Mouse (Mus musculus): ENCODE measurements around the gene Usp19. TPM values are rescaled to one million over a fixed set of nuclear protein-coding genes. Genes with fewer than 3 reads are reported as not detected.

Gene Usp19
- 87.2 and 107 TPM in 2 replicates for polyA plus RNA-seq (2016; fragmentation: Nextera tagmentation; extraction: Ambion mirVana)

DNA sequence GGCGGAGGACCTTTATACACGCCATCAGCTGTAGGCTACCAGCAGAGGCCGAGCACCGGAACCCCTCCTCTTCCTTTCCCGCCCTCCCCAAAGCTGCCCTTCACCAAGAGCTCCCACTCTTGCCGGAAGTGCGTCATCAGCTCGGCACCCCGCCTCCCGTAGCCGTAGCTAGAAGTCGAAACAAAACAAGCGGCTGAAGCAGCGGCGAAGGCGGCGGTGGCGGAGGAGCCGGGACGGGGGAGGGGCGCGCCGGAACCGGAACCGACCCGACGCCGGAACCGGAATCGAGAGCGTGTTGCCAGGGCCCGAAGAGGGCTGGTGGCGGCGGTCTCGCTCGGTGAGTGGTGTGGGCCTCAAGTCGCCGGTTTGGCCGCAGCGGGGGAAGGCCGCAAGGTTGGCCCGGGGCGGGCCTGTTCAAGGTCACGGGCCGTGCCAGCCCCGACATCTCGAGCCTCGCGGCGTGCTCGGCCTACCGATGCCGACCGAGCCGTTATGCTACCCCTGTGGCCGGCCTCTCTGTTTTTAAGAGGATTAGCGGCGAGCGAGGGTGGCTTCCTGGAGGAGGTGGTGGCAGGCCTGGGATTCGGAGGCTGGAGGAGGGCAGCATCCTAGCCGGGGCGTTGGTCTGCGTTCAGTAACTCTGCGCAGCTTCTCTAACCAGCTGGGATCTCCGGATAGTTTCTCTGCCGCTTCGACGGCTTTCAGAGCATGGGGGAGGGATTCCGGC is at the start of gene Usp19:
Usp19 (plus strand) TSS at position 44 of the 727 bp plus-strand sequence.
- H3K27ac ChIP-seq: peak within 1 kb of the TSS; percentile 93
- peaks cover 26% of the 10 kb centered on the region for H3K4me1 ChIP-seq
- no peaks in the 10 kb centered on the region for H3K9me3 ChIP-seq (replicated peaks)
- H3K27me3 ChIP-seq (ENCODE audit: low read depth, poor library complexity, severe bottlenecking): no peaks in the 10 kb centered on the region
- peak within 1 kb of the TSS; percentile 98 for H3K4me3 ChIP-seq
- peak; percentile 96 for DNase-seq (ENCODE audit: low spot score)
- H3K36me3 ChIP-seq: peaks cover 85% of the 10 kb centered on the region
- under 1% methylated on average over 69 of the region's 69 CpGs for WGBS

DNA sequence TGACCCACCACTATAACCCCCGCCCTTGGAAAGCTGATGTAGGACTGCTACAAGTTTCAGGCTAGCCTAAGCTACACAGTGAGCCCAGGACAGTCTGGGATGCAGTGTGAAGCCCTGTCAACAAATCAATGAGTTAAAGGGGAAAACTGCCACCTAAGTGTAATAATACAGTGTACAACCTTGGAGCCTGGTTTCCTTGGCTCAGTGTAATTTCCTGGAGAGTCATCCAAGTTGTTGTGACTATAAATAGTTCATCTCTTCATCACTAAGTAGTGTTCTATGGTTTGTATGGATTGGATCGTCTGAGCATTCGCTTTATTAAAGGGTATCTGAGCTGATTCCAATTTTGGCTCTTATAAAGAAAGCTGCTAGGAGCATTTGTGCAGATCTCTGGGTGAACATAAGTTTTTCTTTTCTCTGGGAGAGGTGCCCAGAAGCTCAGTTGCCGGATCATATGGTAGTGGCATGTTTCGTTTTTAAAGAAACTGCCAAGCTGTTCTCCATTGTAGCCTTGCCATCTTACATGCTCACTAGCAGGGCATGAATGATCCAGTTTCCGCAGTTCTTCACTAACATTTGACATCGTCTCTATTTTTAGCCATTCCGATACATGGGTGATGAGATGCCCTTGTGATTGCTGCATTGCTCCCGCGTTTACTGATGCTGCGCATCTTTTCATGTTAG is 49.0 kb upstream of the Usp19 start:
- Histone ChIP-seq H3K9me3 (replicated peaks) (no peaks in the 10 kb centered on the region), H3K4me3 (no peak overlapping the region), H3K36me3 (no peaks in the 10 kb centered on the region), H3K4me1 (no peaks in the 10 kb centered on the region; the same call in 1 of the 2 replicates), H3K27me3 (ENCODE audit: low read depth, poor library complexity, severe bottlenecking) (no peaks in the 10 kb centered on the region), H3K27ac (no peak overlapping the region)
- WGBS: 92% methylated on average over 11 of the region's 11 CpGs
- DNase-seq (ENCODE audit: low spot score): no peak

DNA sequence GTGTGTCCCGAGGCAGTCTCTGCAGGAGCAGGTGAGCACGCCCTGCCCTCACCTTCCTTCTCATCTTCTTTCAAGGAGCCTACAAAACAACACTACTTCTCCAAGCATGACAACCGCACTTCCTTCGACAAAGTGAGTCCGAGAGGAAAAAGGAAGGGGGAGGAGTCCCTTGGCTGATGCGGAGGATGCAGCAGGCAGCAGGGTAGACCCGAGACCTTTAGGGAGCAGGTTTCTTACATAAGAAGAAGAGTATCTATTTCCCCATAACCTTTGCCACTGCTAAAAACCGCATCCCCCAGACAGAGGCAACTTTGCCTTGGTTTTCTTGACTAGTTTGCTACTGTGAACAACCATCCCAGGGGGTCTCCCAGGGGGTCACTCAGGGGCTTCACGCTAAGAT is 45.3 kb upstream of the Usp19 start:
- DNase-seq (ENCODE audit: low spot score): no peak

DNA sequence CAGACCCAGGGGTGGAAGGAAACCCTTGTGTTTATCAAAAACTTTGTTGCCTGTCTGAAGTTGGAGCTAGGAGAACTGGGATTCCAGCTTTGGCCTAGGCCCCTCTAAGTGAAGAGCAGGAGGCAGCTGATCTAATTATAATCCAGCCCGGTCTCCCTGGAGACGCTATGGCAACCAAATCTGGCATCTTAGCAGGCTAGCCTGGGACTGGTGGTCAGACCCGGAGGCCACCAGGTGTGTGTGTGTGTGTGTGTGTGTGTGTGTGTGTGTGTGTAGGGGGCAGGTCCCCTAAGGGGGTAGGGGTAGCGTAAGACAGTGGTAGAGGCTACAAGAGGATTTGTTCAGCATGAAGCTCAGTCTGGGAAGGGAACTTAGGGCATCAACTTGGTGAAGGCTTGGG is 40.5 kb upstream of the Usp19 start:
- Histone ChIP-seq H3K4me3 (0 out of 2 replicates have a peak overlapping the region, but pooled peaks have one; percentile 18), H3K36me3 (peaks cover 8% of the 10 kb centered on the region; the same call in 1 of the 2 replicates), H3K9me3 (replicated peaks) (no peaks in the 10 kb centered on the region), H3K27ac (peak overlapping the region; percentile 68; the same call in 1 of the 2 replicates), H3K27me3 (ENCODE audit: low read depth, poor library complexity, severe bottlenecking) (peaks cover 13% of the 10 kb centered on the region), H3K4me1 (peaks cover 44% of the 10 kb centered on the region)
- 59% methylated on average over 4 of the region's 4 CpGs for WGBS
- peak; percentile 63 for DNase-seq (ENCODE audit: low spot score)

More for the DNA sequence above, 45.3 kb upstream of the Usp19 start:
- H3K27me3 ChIP-seq (ENCODE audit: low read depth, poor library complexity, severe bottlenecking): no peaks in the 10 kb centered on the region
- peaks cover 8% of the 10 kb centered on the region; the same call in 1 of the 2 replicates for H3K36me3 ChIP-seq
- H3K4me3 ChIP-seq: no peak overlapping the region
- peaks cover 13% of the 10 kb centered on the region for H3K4me1 ChIP-seq
- H3K27ac ChIP-seq: no peak overlapping the region
- 70% methylated on average over 9 of the region's 9 CpGs for WGBS
- H3K9me3 ChIP-seq (replicated peaks): no peaks in the 10 kb centered on the region

DNA sequence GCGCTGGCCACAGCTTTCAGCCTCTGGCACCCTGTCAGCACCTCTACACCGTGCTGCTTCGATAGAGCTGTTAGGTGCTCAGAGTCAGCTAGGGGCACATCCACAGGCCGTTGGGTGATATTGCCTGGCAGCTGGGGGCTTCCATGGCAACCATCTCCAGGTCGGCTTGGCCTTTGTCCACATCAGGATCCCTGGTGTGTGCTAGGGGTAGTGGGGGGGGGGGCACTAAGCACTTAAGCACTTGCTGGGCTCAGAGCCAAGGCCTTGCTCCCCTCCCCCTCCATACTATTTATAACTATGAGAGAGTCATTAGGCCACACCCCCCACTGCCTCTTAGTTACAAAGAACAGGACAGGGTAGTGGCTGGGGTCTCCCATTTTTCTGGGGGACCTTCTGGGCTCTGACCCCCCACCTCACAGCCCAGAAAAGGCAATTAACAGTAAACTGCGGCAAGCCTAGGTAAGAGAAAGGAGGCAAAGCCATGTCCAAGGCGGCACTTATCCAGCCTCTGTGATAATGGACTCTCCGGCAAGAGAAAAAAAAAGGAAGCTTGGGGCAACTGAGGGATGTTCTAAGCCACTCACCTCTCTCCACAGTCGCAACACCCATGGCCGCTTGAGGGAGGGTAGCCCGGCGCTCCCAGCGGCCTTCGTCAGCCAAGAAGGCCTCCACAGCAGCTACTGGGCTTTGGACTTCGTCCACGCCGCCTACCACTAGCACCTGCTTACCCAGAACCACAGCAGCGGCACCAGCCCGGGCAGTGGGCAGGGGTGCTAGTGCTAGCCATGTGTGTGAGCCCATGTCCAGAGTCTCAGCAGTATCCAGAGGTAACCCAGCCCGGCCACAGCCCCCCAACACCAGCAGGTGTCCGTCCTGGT is 39.9 kb upstream of the Usp19 start:
- H3K36me3 ChIP-seq: peaks cover 8% of the 10 kb centered on the region; the same call in 1 of the 2 replicates
- 76% methylated on average over 21 of the region's 21 CpGs for WGBS
- H3K27me3 ChIP-seq (ENCODE audit: low read depth, poor library complexity, severe bottlenecking): peaks cover 13% of the 10 kb centered on the region
- H3K9me3 ChIP-seq (replicated peaks): no peaks in the 10 kb centered on the region
- DNase-seq (ENCODE audit: low spot score): no peak
- peak overlapping the region; percentile 18; the same call in 1 of the 2 replicates for H3K4me3 ChIP-seq
- H3K27ac ChIP-seq: peak overlapping the region; percentile 68
- peaks cover 44% of the 10 kb centered on the region for H3K4me1 ChIP-seq

DNA sequence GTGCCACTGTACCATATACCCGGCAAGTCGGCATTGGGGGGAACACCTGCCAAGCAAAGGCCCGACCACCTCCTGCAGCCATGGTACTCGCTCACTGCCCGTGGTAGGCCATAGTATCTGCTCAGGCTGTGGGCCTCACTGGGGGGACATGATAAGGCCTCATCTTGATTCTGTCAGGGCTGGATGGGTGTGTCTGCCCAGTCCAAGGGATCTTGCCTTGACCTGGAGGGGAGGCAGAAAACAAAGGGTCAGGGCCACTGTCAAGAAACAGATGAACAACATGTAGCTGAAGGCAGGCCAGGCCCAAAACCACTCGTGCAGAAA is 39.3 kb upstream of the Usp19 start:
- Histone ChIP-seq H3K4me1 (peaks cover 44% of the 10 kb centered on the region), H3K27ac (0 out of 2 replicates have a peak overlapping the region, but pooled peaks have one; percentile 68)

DNA sequence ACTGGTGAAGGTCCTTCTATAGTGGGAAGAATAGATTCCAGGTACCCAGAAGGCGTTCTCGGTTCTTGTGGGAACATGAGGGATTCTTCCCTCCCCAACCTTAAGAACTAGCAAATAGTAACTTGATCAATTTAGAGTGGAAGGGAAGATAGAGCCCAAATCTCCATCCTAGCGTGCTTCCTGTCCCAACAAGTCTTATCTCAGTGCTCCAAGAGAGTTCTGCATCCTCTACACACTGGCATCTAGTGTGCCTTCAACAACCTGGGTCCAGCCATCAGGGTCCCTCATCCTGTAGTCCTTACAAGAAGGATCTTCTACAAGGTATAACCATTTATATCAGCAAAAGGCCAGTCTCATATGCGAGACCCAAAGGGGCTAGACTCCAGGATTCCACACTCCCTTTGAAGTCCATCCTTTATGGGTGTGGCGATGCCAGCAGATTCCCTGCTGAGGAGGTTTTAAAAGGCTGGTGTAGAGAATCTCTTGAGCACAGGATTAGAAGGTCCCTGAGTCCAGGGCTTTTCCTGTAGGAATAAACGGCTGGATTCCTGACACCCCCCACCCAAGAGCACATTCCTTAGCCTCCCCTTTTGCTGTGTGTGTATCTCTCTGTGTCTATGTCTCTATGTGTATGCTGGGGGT is 38.8 kb upstream of the Usp19 start:
- Histone ChIP-seq H3K27ac (peak overlapping the region; percentile 84), H3K9me3 (replicated peaks) (no peaks in the 10 kb centered on the region), H3K4me3 (peak overlapping the region; percentile 71), H3K4me1 (peaks cover 44% of the 10 kb centered on the region), H3K27me3 (ENCODE audit: low read depth, poor library complexity, severe bottlenecking) (peaks cover 13% of the 10 kb centered on the region), H3K36me3 (peaks cover 8% of the 10 kb centered on the region; the same call in 1 of the 2 replicates)
- WGBS: 49% methylated on average over 6 of the region's 6 CpGs
- DNase-seq (ENCODE audit: low spot score): no peak

More for the DNA sequence above, 39.3 kb upstream of the Usp19 start:
- 94% methylated on average over 6 of the region's 6 CpGs for WGBS
- Histone ChIP-seq H3K36me3 (peaks cover 8% of the 10 kb centered on the region; the same call in 1 of the 2 replicates), H3K4me3 (peak overlapping the region; percentile 18; the same call in 1 of the 2 replicates), H3K9me3 (replicated peaks) (no peaks in the 10 kb centered on the region), H3K27me3 (ENCODE audit: low read depth, poor library complexity, severe bottlenecking) (peaks cover 13% of the 10 kb centered on the region)
- DNase-seq (ENCODE audit: low spot score): no peak

DNA sequence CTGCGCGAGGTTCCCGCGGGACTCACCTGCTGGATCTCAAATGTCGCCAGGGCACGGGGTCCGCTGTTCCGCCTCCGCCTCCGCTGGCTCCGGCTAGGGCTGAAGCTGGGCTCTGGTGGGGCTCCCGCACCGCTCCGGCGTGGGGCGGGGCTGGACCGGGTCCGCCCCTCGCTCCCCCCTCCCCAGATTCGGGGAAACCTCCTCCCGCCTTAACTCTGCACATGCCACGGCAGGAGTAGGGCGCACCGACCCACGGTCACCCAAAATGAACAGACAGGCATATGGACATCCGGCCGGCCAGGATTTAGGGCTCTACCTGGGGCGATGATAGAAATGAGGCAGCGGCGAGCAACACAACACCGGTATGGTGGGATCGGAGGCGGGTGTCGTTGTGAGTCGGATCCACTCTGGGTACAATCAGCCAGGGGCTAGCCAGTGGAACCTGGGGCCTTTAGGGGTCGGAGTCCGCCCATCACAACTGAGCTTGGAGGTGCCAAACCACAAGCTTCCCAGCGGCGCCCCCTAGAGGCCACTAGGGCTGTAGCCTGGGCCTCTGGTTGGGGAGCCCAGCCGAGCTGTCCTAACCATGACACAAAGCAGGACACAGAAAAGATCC is 38.0 kb upstream of the Usp19 start:
- Histone ChIP-seq H3K36me3 (peaks cover 8% of the 10 kb centered on the region; the same call in 1 of the 2 replicates), H3K9me3 (replicated peaks) (no peaks in the 10 kb centered on the region), H3K4me1 (peaks cover 44% of the 10 kb centered on the region), H3K4me3 (peak overlapping the region; percentile 71), H3K27me3 (ENCODE audit: low read depth, poor library complexity, severe bottlenecking) (peaks cover 13% of the 10 kb centered on the region), H3K27ac (peak overlapping the region; percentile 84)
- peak; percentile 97 for DNase-seq (ENCODE audit: low spot score)
- WGBS: under 1% methylated on average over 40 of the region's 40 CpGs

DNA sequence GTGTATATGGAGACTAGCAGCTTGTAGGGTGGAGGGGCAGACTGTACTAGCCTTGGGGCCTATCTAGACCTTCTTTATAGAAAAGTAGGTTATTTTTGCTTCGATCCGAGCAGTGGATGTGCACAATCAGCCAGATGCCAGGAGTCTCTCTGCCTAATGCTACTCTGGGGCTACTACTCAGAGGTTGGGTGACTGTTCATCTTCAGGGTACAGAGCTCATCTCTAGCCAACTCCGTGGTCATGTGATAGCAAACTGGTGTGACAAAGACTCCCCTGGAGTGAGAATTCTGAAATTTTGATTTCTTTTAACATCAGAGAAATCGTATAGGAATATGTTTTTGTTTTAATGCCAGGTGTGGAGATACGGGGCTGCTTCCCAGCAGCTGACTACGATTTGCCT is 37.5 kb upstream of the Usp19 start:
- Histone ChIP-seq H3K27ac (peak overlapping the region; percentile 84), H3K4me3 (peak overlapping the region; percentile 71), H3K27me3 (ENCODE audit: low read depth, poor library complexity, severe bottlenecking) (peaks cover 13% of the 10 kb centered on the region), H3K9me3 (replicated peaks) (no peaks in the 10 kb centered on the region), H3K36me3 (peaks cover 5% of the 10 kb centered on the region; the same call in 1 of the 2 replicates), H3K4me1 (peaks cover 44% of the 10 kb centered on the region)
- DNase-seq (ENCODE audit: low spot score): no peak
- 56% methylated on average over 6 of the region's 6 CpGs for WGBS

DNA sequence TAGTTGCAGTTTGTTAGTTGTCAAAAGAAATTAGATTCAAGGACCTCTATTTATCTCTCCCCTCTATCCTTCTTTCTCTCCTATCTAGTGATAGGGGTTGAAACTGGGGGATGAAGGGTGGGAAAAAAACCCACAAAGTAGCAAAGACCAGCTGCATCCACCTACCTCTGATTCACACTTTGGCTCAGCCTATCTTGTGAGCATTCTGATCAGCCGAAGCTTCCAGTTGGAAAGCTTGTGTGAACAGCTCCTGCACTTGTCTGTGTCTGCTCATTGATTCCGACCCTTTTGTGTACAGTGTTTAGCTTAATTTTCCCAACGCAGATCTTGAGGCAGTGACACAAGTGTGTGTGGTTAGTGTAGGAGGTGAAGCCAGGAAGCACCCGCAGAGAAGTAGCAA is 36.9 kb upstream of the Usp19 start:
- no peak for DNase-seq (ENCODE audit: low spot score)
- no peak overlapping the region for H3K27ac ChIP-seq
- no peaks in the 10 kb centered on the region for H3K9me3 ChIP-seq (replicated peaks)
- peaks cover 13% of the 10 kb centered on the region for H3K27me3 ChIP-seq (ENCODE audit: low read depth, poor library complexity, severe bottlenecking)
- WGBS: 85% methylated on average over 4 of the region's 4 CpGs
- no peak overlapping the region for H3K4me3 ChIP-seq
- no peaks in the 10 kb centered on the region for H3K36me3 ChIP-seq
- peaks cover 44% of the 10 kb centered on the region for H3K4me1 ChIP-seq

DNA sequence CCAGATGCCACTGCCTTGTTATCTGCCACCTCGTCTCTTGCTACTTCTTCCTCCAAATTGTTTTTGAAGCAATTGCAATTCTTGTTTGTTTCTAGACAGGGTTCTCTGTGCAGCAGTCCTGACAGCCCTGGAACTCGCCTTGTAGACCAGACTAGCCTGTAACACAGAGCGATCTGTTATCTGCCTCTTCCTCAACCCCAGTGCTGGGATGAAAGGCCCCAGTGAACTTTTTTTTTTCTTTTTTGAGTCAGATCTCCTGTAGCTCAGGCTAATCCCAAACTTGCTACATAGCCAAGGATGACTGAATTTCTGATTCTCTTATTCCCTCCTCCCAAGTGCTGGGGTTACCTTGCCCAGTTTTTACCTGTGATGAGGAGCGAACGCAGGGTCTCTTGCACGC is 36.0 kb upstream of the Usp19 start:
- WGBS: 87% methylated on average over 6 of the region's 6 CpGs
- Histone ChIP-seq H3K9me3 (replicated peaks) (no peaks in the 10 kb centered on the region), H3K27me3 (ENCODE audit: low read depth, poor library complexity, severe bottlenecking) (peaks cover 13% of the 10 kb centered on the region), H3K4me1 (peaks cover 38% of the 10 kb centered on the region), H3K27ac (no peak overlapping the region), H3K36me3 (no peaks in the 10 kb centered on the region), H3K4me3 (no peak overlapping the region)
- no peak for DNase-seq (ENCODE audit: low spot score)
